Mouse (Mus musculus) activated CD4-positive, CD25-positive, alpha-beta regulatory T cell (primary cell): Measurements from ENCODE around the gene 4930550L24Rik. TPM values are rescaled to one million over a fixed set of nuclear protein-coding genes. Genes with fewer than 3 reads are reported as not detected.

Source experiments
- polyA plus RNA-seq, 2 experiments: library from polyadenylated mRNA; unstranded; fragments of 100-300 nt; shearing (Covaris generic); gene quantifications; one replicate each; pipeline ENCODE4 v1.2.1; 2017

Gene 4930550L24Rik
- under 1 TPM in 1 of 2 experiments, not detected in 1; 0.11 TPM for polyA plus RNA-seq

DNA sequence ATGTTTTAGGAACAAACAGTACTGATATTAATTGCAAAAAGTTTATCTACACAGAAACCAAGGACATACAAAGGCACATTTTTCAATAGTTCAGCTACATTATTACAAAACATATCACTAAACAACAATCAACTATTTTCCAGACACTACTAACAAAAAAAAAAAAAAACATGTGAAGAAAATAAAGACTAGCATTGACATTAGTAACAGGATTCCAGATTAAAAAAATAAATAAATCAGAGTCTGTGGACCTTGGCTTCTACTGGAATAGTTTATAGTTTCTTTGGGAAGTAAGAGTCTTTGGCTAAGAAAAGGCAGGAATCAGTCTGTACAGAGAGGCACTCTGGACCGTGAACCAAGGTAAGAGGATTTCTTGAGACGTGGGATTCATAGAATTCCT lies at the start of gene 4930550L24Rik:
TSS of gene 4930550L24Rik (plus strand) at position 301 of the 400 bp plus-strand sequence.

